Mouse (Mus musculus) fibroblast of lung, adult 2 months (primary cell): ENCODE measurements around the gene Paqr8.
"Not testable (repeated sequence)": the region's sequence is repeated elsewhere in the genome, so short reads cannot be mapped to it uniquely, and the experiment has no call there.

Source experiments
- DNase-seq: peaks from one replicate; pipeline ENCODE4 v3.0.0-alpha.2; 2011; ENCODE audit warnings: low read depth

Gene Paqr8

GRCm38 (mm10) chr1:20912115-20912514, 21.7 kb downstream of the Paqr8 start:
- no peak for DNase-seq

DNA sequence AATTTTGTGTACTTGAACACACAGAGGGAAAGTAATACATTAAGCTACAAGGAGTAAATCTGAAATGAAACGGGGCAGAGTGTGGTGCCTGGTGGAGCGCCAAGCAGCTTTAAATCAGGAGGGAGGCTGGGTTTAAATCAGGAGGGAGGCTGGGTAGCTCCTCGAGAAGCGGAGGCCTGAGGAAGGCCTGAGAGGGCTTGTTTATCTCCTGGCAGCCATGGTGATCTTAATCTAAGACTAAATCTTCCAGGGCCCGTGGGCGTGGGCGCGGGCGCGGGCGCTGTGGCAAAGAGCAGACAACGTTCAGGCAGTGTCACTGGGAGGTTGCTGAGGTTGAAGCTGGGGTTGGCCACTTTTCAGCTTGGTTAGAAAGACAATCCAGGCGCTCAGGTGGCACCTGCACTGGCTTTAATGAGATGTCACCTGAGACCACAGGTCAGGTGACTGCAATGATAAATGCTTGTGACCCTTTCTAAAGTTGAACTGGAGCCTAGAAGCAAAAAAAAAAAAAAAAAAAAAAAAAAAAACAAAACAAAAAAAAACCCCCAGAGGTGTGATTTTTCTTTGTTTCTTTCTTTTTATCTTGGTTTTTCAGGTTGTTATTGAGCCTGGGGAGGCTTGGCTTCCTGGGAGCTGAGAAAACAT, 22.2 kb downstream of the Paqr8 start:
- DNase-seq = no peak

- DNase-seq = no peak
Measured at GRCm38 (mm10) chr1:20914769-20915168, 24.4 kb downstream of the Paqr8 start.

DNA sequence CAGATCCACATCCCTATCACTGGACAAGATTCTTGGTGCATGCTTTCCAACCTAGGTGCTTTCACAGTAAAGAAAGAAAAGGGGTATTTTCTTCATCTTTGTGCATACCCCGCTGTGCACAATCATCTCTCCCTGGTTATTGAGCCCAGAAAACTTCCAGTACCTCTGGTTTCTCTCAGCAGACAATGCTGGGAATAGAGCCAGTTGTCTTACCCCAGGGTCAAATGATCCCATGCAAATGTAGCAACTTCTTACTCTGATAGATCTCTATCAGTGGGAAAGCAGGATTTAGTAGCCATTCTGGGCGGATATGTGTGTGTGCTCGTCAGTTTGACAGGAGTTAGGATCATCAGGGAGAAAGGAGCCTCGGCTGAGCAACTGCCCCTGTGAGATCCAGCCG, 25.2 kb downstream of the Paqr8 start:
- no peak for DNase-seq

GRCm38 (mm10) chr1:20917496-20918050, 27.2 kb downstream of the Paqr8 start:
- no peak for DNase-seq

GRCm38 (mm10) chr1:20919728-20920127, 29.3 kb downstream of the Paqr8 start:
- DNase-seq = no peak

GRCm38 (mm10) chr1:20921081-20921528, 30.7 kb downstream of the Paqr8 start:
- DNase-seq = no peak

- DNase-seq = no peak
Measured at GRCm38 (mm10) chr1:20922612-20923399, 32.4 kb downstream of the Paqr8 start.

GRCm38 (mm10) chr1:20925324-20925723, 34.9 kb downstream of the Paqr8 start:
- DNase-seq = not testable (repeated sequence)

- no peak for DNase-seq
Measured at GRCm38 (mm10) chr1:20925926-20926325, 35.5 kb downstream of the Paqr8 start.

DNA sequence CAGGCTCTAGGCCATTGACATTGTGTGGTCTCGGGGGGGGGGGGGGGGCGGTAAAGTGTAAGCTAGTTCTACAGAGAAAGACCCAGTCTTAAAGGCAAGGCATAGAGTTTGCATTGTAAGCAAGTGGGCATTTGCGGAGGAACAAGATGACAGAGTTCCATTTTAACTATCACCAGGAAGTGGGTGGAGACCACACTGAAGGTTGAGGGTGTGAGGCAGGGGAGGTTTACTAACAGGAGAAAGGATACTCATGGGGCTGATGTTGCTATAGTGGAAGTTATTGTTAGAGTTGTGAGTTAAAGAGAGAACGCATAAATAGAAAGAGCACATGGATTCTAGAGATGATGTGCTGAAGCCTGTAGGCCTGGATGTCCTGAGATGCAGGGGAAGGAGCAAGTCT, 36.0 kb downstream of the Paqr8 start:
- no peak for DNase-seq

DNA sequence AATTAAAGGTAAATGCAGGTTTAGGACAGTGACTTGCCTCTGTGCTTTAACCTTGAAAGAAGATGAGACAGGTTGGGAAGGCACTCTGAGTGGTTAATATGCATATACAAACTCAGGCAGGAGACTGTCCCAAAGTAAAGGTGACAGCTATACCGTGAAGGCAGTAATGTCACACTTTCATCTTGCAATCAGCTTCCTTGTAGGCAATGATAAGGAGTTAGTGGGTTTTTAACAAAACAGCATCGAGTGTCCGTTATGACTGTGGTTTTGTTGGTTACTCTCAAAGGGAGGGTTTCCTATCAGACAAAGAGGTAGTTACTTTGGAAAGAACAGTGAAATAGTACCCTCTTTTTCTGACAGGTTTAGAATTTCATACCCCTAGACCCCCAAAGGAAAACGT, 38.1 kb downstream of the Paqr8 start:
- no peak for DNase-seq

GRCm38 (mm10) chr1:20933457-20933856, 43.1 kb downstream of the Paqr8 start:
- DNase-seq = peak; percentile 60

DNA sequence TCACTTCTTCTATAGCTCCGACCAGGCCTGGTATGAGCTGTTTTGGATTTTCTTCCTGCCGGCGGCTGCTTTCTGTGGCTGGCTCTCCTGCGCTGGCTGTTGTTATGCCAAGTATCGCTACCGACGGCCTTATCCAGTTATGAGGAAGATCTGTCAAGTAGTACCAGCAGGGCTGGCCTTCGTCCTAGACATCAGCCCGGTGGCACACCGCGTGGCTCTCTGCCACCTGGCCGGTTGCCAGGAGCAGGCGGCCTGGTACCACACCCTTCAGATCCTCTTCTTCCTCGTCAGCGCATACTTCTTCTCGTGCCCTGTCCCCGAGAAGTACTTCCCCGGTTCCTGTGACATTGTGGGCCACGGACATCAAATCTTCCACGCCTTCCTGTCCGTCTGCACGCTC, 44.7 kb downstream of the Paqr8 start:
- DNase-seq = no peak

DNA sequence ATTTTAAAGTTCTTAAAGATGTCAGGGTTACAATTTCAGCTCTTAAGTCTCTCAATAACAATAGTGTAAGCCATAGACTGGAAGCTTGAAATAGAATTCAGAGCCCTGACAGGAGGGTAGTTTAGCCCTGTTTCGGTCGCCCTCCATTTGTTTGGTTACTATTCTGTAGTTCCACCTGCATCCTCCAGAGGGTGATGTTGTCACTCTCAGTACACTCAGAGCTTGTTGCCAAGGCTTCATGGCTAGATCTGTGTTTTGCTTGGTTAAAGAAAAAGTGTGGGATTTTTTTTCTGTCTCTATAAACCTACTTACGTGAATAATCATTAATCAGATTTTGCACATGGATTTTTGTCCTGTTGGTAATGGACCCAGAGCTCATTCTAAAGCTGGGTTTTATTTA, 48.6 kb downstream of the Paqr8 start:
- no peak for DNase-seq

DNA sequence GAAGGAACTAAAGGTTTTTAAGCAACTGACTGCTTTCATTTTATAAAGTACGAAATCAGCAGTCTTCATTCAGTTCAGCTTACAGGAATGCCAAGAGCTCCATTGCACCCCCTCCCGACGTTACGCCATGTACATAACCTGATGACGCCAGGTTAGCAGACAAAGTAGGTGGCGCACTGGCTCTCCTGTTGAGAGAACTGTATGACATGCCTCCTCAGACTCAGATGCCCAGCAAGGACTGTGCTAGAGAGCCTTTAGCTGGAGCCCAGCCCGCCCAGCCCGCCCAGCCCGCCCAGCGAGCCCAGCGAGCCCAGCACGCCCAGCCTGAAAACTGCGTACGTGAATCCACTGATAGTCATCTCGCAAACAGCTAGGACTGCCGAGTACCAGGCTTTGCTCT, 49.7 kb downstream of the Paqr8 start:
- DNase-seq = peak; percentile 42

GRCm38 (mm10) chr1:20941322-20941721, 50.9 kb downstream of the Paqr8 start:
- no peak for DNase-seq

DNA sequence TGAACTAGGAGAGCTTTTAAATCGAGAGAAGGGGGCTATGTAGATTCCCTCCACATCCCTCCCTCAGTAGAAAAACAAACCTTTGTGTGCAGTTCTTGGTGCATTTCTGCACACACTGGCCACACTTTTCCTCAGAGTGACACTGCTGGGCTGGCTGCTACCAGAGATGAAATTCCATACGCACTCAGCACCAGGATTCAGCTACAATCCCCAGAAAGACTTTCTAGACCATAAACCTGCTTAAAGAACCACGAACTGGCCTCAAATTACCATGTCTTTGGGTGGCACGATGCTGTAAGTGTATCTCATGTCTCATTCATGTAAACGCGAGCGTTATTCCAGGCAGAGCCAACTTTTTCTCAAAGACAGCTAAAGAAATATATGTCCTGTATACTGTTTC, 51.5 kb downstream of the Paqr8 start:
- DNase-seq = no peak

DNA sequence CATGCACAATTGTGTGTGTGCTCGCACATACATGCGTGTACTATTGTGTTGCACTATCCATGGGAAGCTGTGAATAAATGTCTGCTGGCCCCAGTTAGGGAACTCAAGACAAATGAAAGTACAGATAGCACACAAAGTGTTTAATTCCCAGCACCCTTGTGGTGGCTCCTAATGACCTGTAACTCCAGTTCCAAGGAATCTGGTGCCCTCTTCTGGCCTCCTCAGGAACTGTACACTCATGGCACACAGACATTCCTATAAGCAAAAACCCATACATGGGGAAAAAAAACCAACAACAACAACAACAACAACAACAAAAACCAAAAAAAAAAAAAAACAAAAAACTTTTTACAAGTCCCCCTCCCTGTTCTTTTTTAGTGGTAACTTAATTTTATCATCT, 52.6 kb downstream of the Paqr8 start:
- no peak for DNase-seq

- peak; percentile 93 for DNase-seq
Measured at GRCm38 (mm10) chr1:20951300-20951763, 60.9 kb downstream of the Paqr8 start, which contains the start of gene Efhc1. TSS of gene Efhc1 (plus strand) at chr1:20951626.

DNA sequence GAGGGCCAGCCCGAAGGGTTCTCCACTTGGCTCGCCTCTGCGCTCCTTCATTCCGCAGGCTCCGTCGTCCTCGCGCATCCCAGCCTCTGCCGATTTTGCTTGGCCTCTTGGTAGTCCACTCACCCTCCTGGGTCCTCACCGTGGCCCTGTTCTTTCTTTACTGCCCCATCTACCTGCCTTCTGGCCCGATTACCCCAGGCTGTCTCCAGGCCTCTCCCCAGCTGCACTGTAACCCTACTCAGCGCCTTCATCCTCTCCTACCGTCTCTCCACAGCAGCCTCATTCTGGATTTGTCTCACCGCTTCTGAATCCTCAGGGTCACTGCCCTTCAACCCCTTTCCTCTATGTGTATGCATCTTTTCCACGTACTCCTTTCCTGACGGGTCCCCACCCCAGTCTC, 61.4 kb downstream of the Paqr8 start:
- no peak for DNase-seq

GRCm38 (mm10) chr1:20954876-20955275, 64.5 kb downstream of the Paqr8 start:
- no peak for DNase-seq

DNA sequence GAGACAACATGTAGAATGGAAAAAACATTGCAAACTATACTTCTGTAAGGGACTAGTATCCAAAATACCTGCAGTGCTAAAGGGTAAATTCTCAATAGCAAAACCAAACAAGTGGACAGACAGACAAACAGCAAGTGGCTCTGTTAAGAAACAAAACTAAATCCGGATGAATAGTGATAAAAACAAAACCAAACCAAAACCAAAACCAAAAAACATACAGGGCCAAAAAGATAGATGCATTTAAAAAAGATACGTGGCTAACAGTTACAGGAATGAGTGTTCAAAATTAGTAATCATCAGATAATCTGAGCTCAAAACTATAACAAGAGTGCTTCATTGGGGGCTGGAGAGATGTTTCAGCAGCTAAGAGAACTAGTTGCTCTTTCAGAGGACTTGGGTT, 79.2 kb downstream of the Paqr8 start:
- no peak for DNase-seq
